Mouse (Mus musculus) ES-E14 (cell line): ENCODE data around the gene Pik3r2. TPM values are rescaled to one million over a fixed set of nuclear protein-coding genes. Genes with fewer than 3 reads are reported as not detected.

Experiments used
- DNase-seq: peaks from one replicate; pipeline ENCODE4 v3.0.0-alpha.2; 2013; ENCODE audit warnings: low read depth, low spot score
- H3K27ac ChIP-seq: 2 replicates; pipeline ENCODE4 v1.5.1; 2012; ENCODE audit warnings: low read depth, mild to moderate bottlenecking, low read length, moderate library complexity, mixed read lengths; ENCODE audit not compliant: poor library complexity, insufficient read depth, severe bottlenecking
- H3K36me3 ChIP-seq: 2 replicates; pipeline ENCODE4 v1.6.1; 2012; ENCODE audit warnings: mild to moderate bottlenecking, low read length, moderate library complexity, mixed read lengths; ENCODE audit not compliant: control insufficient read depth, poor library complexity, insufficient read depth, severe bottlenecking
- H3K4me1 ChIP-seq, 2 experiments: fragments of 150-350 bp in 1 of 2; sonication (generic) in 1 of 2; 2 replicates each; pipeline ENCODE4 v1.6.1; 2012; ENCODE audit warnings: low read length in 2 of 2, mild to moderate bottlenecking in 1 of 2, mixed read lengths in 1 of 2; ENCODE audit not compliant: control insufficient read depth in 2 of 2, insufficient read depth in 2 of 2, poor library complexity in 1 of 2
- H3K4me3 ChIP-seq, 2 experiments: fragments of 150-350 bp in 1 of 2; sonication (generic) in 1 of 2; 2 replicates each; pipeline ENCODE4 v1.5.1; 2012; ENCODE audit warnings: low read length in 2 of 2, low read depth in 1 of 2, mild to moderate bottlenecking in 1 of 2, mixed read lengths in 1 of 2; ENCODE audit not compliant: insufficient read depth in 1 of 2, poor library complexity in 1 of 2, severe bottlenecking in 1 of 2
- H3K9ac ChIP-seq: 2 replicates; pipeline ENCODE4 v1.6.1; 2012; ENCODE audit warnings: low read depth, mild to moderate bottlenecking, low read length, mixed read lengths; ENCODE audit not compliant: poor library complexity, insufficient read depth, severe bottlenecking
- H3K9me3 ChIP-seq: fragments of 150-350 bp; sonication (generic); 2 replicates; pipeline ENCODE4 v1.6.1; 2012; ENCODE audit warnings: low read depth, mild to moderate bottlenecking, low read length; ENCODE audit not compliant: control insufficient read depth, insufficient read depth
- CHD2 ChIP-seq: IDR thresholded peaks from 2 replicates; pipeline ENCODE4 v1.6.1; 2014; ENCODE audit warnings: mild to moderate bottlenecking, low read depth, low read length, inconsistent platforms
- HCFC1 ChIP-seq: IDR thresholded peaks from 2 replicates; pipeline ENCODE4 v1.6.1; 2012; ENCODE audit warnings: low read length, inconsistent platforms, borderline replicate concordance; ENCODE audit not compliant: insufficient read depth
- MAFK ChIP-seq: IDR thresholded peaks from 2 replicates; pipeline ENCODE4 v1.6.1; 2014; ENCODE audit warnings: mild to moderate bottlenecking, low read depth, low read length, inconsistent platforms; ENCODE audit not compliant: insufficient read depth
- ZC3H11A ChIP-seq: IDR thresholded peaks from 2 replicates; pipeline ENCODE4 v1.6.1; 2012; ENCODE audit warnings: low read depth, mild to moderate bottlenecking, inconsistent platforms, low read length, borderline replicate concordance
- ZNF384 ChIP-seq: IDR thresholded peaks from 2 replicates; pipeline ENCODE4 v1.6.1; 2012; ENCODE audit warnings: low read depth, low read length, inconsistent platforms
- in situ Hi-C, 2 experiments: fragments of 600-800 bp; cut with MboI; formaldehyde crosslinking; loops; one replicate each; pipeline ENCODE4 v1.15.1; 2025; ENCODE audit warnings: low sequenced_read_pairs in 2 of 2, inconsistent platforms in 1 of 2; ENCODE audit not compliant: unreplicated experiment in 2 of 2
- total RNA-seq: library from RNA; depleted of rRNA; stranded (reverse); fragments of 300-350 nt; gene quantifications from 2 replicates; pipeline ENCODE4 v1.2.3, GENCODE M21; 2012

Pik3r2 gene
- total RNA-seq, 1 experiment: 52.7 TPM

DNA sequence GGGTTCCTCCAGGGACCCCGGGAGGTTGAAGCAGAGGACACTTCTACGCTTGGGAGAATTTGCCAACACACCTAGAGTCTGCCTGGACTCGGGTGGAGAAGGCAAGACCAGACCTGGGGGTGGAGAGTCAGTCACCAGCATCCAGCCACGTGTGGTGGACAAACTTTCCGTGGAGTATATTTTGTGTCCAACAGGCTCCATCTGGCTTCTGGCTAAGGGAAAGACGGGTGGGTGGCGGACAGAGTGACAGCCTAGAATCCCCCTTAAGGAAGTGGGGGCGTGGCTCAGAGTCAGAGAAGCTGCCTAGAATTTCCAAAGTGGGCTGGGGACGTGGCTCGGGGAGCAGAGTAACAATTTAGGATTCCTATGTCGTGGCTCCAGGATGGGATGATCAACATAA, 45.5 kb upstream of the Pik3r2 start:
- Histone ChIP-seq H3K4me3 (no peak overlapping the region), H3K36me3 (no peaks in the 10 kb centered on the region), H3K27ac (no peak overlapping the region), H3K9ac (no peak overlapping the region; the same call in 1 of the 2 replicates), H3K4me1 (peaks cover 0 to 6% of the 10 kb centered on the region in 2 experiments; a peak in 1 of 4 replicates), H3K9me3 (no peaks in the 10 kb centered on the region)
- in situ Hi-C loops: no loop called here
- no peak for TF ChIP-seq MAFK
- TF ChIP-seq HCFC1: no peak
- no peak for TF ChIP-seq ZC3H11A
- no peak for TF ChIP-seq ZNF384
- TF ChIP-seq CHD2: no peak
- DNase-seq: no peak

DNA sequence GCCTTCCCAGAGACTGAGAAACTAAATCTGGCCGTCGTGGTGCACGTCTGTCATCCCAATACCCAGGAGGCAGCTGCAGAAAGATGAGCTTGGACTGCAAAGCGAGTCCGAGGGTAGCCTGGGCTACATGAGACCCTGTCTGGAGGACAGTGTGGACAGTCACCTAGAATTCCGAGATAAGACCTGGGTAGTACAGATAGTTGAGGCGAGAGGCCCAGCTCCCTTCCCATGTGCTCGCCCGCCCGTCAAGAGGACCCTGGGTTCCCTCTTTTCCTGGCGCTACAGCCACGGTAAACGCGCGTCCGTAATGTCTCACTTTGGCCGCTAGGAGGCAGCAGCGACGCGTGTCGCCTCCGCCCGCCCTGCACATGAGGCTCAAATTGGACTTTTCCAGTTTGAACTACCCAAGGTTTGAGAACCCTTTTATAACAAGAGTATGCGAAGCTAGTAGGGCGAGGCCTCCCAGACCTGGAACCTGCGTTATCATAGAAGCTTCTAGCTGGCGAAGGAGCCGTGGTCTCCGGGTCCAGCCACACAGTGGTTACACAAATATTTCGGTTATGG, 45.0 kb upstream of the Pik3r2 start:
- Histone ChIP-seq H3K9me3 (no peaks in the 10 kb centered on the region), H3K4me1 (peaks cover 0 to 10% of the 10 kb centered on the region in 2 experiments; a peak in 3 of 4 replicates), H3K27ac (no peak overlapping the region), H3K4me3 (no peak overlapping the region), H3K9ac (no peak overlapping the region; the same call in 1 of the 2 replicates), H3K36me3 (no peaks in the 10 kb centered on the region)
- DNase-seq: no peak
- in situ Hi-C loops: no loop called here
- peak; percentile 23; the same call in 1 of the 2 replicates for TF ChIP-seq ZC3H11A
- no peak for TF ChIP-seq MAFK

DNA sequence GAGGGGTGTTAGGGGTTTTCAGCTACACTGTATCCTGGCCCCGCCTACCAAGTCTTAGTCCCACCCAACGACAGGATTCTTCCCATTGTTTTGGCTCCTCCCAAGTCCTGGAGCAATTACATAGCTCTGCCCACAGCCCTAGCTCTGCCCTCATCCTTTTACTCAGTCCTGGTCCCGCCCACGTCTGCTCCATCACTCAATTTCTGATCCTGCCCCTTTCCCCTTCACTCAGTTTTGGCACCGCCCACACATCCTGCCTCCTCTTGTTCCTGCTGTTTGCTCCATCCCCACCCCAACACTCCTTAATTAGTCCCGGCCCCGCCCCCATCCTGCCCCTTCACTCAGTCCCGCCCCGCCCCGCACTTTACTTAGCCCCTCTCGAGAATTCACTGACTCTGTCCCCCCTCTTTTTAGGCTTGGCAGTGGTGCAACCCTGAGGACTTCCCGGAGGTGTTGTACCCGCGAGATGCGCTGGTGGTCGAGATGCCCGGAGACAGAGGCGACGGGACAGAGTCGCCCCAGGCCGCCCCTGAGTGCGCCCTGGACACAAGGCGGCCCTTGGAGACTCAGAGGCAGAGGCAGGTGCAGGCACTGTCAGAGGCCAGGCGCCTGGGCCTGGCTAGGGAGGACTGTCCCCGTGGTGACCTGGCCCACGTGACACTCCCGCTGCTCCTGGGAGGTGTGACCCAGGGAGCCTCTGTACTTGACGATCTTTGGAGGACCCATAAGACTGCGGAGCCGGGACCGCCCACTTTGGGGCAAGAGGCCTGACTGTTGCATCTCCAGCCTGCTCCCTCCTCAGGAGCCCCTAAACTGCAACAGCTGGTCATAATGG, 43.8 kb upstream of the Pik3r2 start:
- Histone ChIP-seq H3K4me1 (peaks cover 0 to 12% of the 10 kb centered on the region in 2 experiments; a peak in 3 of 4 replicates), H3K9ac (peak overlapping the region; percentile 55), H3K27ac (no peak overlapping the region), H3K36me3 (no peaks in the 10 kb centered on the region), H3K4me3 (peak overlapping the region; percentile 48 to 55), H3K9me3 (no peaks in the 10 kb centered on the region)
- peak; percentile 99 for DNase-seq
- in situ Hi-C loops: no loop called here
- TF ChIP-seq HCFC1: no peak
- no peak for TF ChIP-seq ZNF384
- no peak for TF ChIP-seq ZC3H11A
- TF ChIP-seq CHD2: no peak
- no peak for TF ChIP-seq MAFK

- Histone ChIP-seq H3K27ac (no peak overlapping the region), H3K9me3 (no peaks in the 10 kb centered on the region), H3K9ac (peak overlapping the region; percentile 38), H3K4me1 (peaks cover 0 to 13% of the 10 kb centered on the region in 2 experiments; a peak in 3 of 4 replicates), H3K36me3 (no peaks in the 10 kb centered on the region), H3K4me3 (peak overlapping the region; percentile 71 to 72)
- no peak for DNase-seq
- TF ChIP-seq MAFK: no peak
- no peak for TF ChIP-seq ZNF384
- no peak for TF ChIP-seq CHD2
- in situ Hi-C loops: no loop called here
These were observed 40.2 kb upstream of the Pik3r2 start for GRCm38 (mm10) chr8:70816679-70817078.

GRCm38 (mm10) chr8:70812885-70813284, 36.4 kb upstream of the Pik3r2 start:
- in situ Hi-C loops: no loop called here
- TF ChIP-seq MAFK (no peak), ZNF384 (no peak), CHD2 (no peak), HCFC1 (no peak), ZC3H11A (no peak)
- no peak for DNase-seq
- H3K4me1 ChIP-seq: peaks cover 2 to 21% of the 10 kb centered on the region in 2 experiments
- H3K27ac ChIP-seq: no peak overlapping the region
- no peak overlapping the region for H3K4me3 ChIP-seq
- no peak overlapping the region for H3K9ac ChIP-seq
- no peaks in the 10 kb centered on the region for H3K36me3 ChIP-seq
- no peaks in the 10 kb centered on the region for H3K9me3 ChIP-seq
